Mouse (Mus musculus): ENCODE data around the gene Cadm4. TPM values are rescaled to one million over a fixed set of nuclear protein-coding genes. Genes with fewer than 3 reads are reported as not detected.

The Cadm4 gene
- 5.3 and 6.6 TPM in 2 replicates for polyA plus RNA-seq (2015; fragmentation: Nextera tagmentation; extraction: Ambion mirVana)

GRCm38 (mm10) chr7:24481474-24482207, at the start of gene Cadm4:
TSS of gene Cadm4 (plus strand) at chr7:24482023.

DNA sequence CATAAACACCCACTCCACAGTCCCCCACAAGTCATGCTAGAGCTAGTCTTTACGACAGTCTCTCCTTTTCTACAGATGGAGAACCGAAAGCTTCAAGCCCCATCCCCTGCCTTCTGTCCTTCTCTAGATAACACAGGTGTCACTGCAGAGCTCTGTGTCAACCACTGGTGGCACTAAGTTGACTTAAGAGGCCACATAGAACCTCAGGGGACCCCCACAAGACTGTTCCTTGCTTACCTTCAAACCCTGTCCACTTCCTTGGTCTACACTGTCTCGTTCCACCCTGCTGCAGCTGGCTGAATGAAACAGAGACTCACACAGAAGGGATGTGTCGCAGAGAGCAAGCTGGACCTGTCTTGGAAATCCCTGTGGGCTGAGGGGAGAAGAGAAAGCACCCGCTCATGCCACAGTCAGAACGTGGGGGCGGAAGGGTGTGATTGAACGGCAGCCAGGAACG, 29.9 kb upstream of the Cadm4 start, which contains the start of gene Irgc1:
Gene Irgc1, minus strand, starts transcription at position 443 of the 457 bp plus-strand sequence.

GRCm38 (mm10) chr7:24462388-24463319, 19.2 kb upstream of the Cadm4 start, which contains the start of gene Plaur:
TSS of gene Plaur (plus strand) at chr7:24462484.

GRCm38 (mm10) chr7:24506838-24507725, 25.3 kb downstream of the Cadm4 start, which contains the start of gene Zfp428:
TSS of gene Zfp428 (plus strand) at chr7:24507006.

GRCm38 (mm10) chr7:24512355-24512754, 30.5 kb downstream of the Cadm4 start, which contains the start of gene AC161166.1:
TSS of gene AC161166.1 (minus strand) at chr7:24512455.

GRCm38 (mm10) chr7:24530062-24530931, 48.5 kb downstream of the Cadm4 start, which contains the start of gene Irgq:
TSS of gene Irgq (plus strand) at chr7:24530689.

DNA sequence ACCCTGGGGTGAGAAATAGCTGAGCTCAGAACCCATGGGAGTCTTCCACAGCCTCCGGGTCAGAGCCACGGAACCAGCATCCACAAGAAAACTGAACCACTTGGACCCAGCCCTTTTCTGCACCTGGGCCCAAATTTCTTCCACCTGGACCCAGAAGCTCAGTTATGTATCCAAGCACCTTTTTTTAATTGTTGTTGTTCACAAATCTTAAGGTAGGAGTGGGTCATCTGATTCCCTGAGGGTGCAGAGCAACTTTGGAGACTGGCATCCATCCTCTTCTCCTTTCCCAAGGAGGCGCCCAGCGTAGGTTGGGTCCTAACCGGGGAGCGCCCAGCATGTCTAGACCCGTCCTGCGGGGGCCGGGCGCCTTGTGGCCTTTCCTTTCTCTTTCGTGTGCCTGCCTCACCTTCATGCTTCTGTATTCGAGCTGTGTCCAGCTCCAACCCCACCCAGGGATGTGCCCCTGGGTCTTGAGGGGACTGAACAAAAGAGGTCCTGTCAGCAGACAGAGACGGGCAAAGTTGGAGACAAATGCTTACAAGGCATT, 64.3 kb downstream of the Cadm4 start, which contains the start of the genes Pinlyp and Xrcc1:
Gene Pinlyp, minus strand, starts transcription at position 51 of the 547 bp plus-strand sequence.
Gene Xrcc1, plus strand, starts transcription at position 222 of the 547 bp plus-strand sequence.

Other genes with a start within 250 kb of the Cadm4 start
- gene Zfp109, start 244.5 kb upstream of the Cadm4 start, polyA plus RNA-seq (2015; fragmentation: Nextera tagmentation; extraction: Ambion mirVana), result 0.84 and 0.97 TPM in 2 replicates
- gene Zfp108, start 227.2 kb upstream of the Cadm4 start, polyA plus RNA-seq (2015; fragmentation: Nextera tagmentation; extraction: Ambion mirVana), result 0.54 and 0.76 TPM in 2 replicates
- 1.5 and 1.6 TPM in 2 replicates for gene Zfp93, start 211.6 kb upstream of the Cadm4 start, polyA plus RNA-seq (2015; fragmentation: Nextera tagmentation; extraction: Ambion mirVana)
- gene Zfp61, start 180.8 kb upstream of the Cadm4 start, polyA plus RNA-seq (2015; fragmentation: Nextera tagmentation; extraction: Ambion mirVana), result 7.3 and 9.7 TPM in 2 replicates
- 3.8 and 5.0 TPM in 2 replicates for gene Zfp94, start 165.4 kb upstream of the Cadm4 start, polyA plus RNA-seq (2015; fragmentation: Nextera tagmentation; extraction: Ambion mirVana)
- gene Tescl, start 148.1 kb upstream of the Cadm4 start, polyA plus RNA-seq (2015; fragmentation: Nextera tagmentation; extraction: Ambion mirVana), result not detected in 2 replicates
- gene Lypd5, start 132.8 kb upstream of the Cadm4 start, polyA plus RNA-seq (2015; fragmentation: Nextera tagmentation; extraction: Ambion mirVana), result 0.08 TPM in 1 of 2 replicates, not detected in the other
- 122 and 131 TPM in 2 replicates for gene Kcnn4, start 111.8 kb upstream of the Cadm4 start, polyA plus RNA-seq (2015; fragmentation: Nextera tagmentation; extraction: Ambion mirVana)
- 24.6 and 25.3 TPM in 2 replicates for gene Smg9, start 82.4 kb upstream of the Cadm4 start, polyA plus RNA-seq (2015; fragmentation: Nextera tagmentation; extraction: Ambion mirVana)
- gene Irgc1, start 29.7 kb upstream of the Cadm4 start, polyA plus RNA-seq (2015; fragmentation: Nextera tagmentation; extraction: Ambion mirVana), result 0.29 and 0.42 TPM in 2 replicates
- 26.4 and 31.6 TPM in 2 replicates for gene Plaur, start 19.5 kb upstream of the Cadm4 start, polyA plus RNA-seq (2015; fragmentation: Nextera tagmentation; extraction: Ambion mirVana)
- 6.1 and 9.6 TPM in 2 replicates for gene Zfp428, start 25.0 kb downstream of the Cadm4 start, polyA plus RNA-seq (2015; fragmentation: Nextera tagmentation; extraction: Ambion mirVana)
- 0.11 TPM in 1 of 2 replicates, not detected in the other for gene AC161166.1, start 30.4 kb downstream of the Cadm4 start, polyA plus RNA-seq (2015; fragmentation: Nextera tagmentation; extraction: Ambion mirVana)
- gene Irgq, start 48.7 kb downstream of the Cadm4 start, polyA plus RNA-seq (2015; fragmentation: Nextera tagmentation; extraction: Ambion mirVana), result 1.5 and 2.0 TPM in 2 replicates
- gene Pinlyp, start 64.1 kb downstream of the Cadm4 start, polyA plus RNA-seq (2015; fragmentation: Nextera tagmentation; extraction: Ambion mirVana), result 0.21 TPM in 1 of 2 replicates, not detected in the other
- 40.3 and 40.4 TPM in 2 replicates for gene Xrcc1, start 64.3 kb downstream of the Cadm4 start, polyA plus RNA-seq (2015; fragmentation: Nextera tagmentation; extraction: Ambion mirVana)
- gene Ethe1, start 105.5 kb downstream of the Cadm4 start, polyA plus RNA-seq (2015; fragmentation: Nextera tagmentation; extraction: Ambion mirVana), result 23.2 and 28.2 TPM in 2 replicates
- gene Zfp575, start 105.6 kb downstream of the Cadm4 start, polyA plus RNA-seq (2015; fragmentation: Nextera tagmentation; extraction: Ambion mirVana), result 1.0 and 1.5 TPM in 2 replicates
- gene Phldb3, start 128.7 kb downstream of the Cadm4 start, polyA plus RNA-seq (2015; fragmentation: Nextera tagmentation; extraction: Ambion mirVana), result 0.28 and 0.38 TPM in 2 replicates
- 0.10 TPM in 1 of 2 replicates, not detected in the other for gene Lypd3, start 154.5 kb downstream of the Cadm4 start, polyA plus RNA-seq (2015; fragmentation: Nextera tagmentation; extraction: Ambion mirVana)
- not detected in 2 replicates for gene Tex101, start 194.7 kb downstream of the Cadm4 start, polyA plus RNA-seq (2015; fragmentation: Nextera tagmentation; extraction: Ambion mirVana)
- not detected in 2 replicates for gene BC049730, start 227.2 kb downstream of the Cadm4 start, polyA plus RNA-seq (2015; fragmentation: Nextera tagmentation; extraction: Ambion mirVana)
- gene Gm4763, start 244.9 kb downstream of the Cadm4 start, polyA plus RNA-seq (2015; fragmentation: Nextera tagmentation; extraction: Ambion mirVana), result not detected in 2 replicates